Mouse (Mus musculus): ENCODE data around the gene Dock3. TPM values are rescaled to one million over a fixed set of nuclear protein-coding genes. Genes with fewer than 3 reads are reported as not detected.

Dock3 gene
- polyA plus RNA-seq, 2 experiments, result 0.11 TPM; not detected in 1

- ATAC-seq (ENCODE audit: insufficient read depth) (no peak), DNase-seq (ENCODE audit: low read depth in 3 of 3, low spot score in 3 of 3) (no peak)
- no peak overlapping the region for H3K4me3 ChIP-seq (ENCODE audit: insufficient read depth in 1 of 2, low read depth in 2 of 2, low read length in 2 of 2)
- H3K9me3 ChIP-seq (ENCODE audit: control insufficient read depth, low read length), result no peaks in the 10 kb centered on the region
- 47% methylated on average over 11 of the region's 11 CpGs for WGBS (ENCODE audit: insufficient replicate concordance)
- no peak overlapping the region for H3K9ac ChIP-seq (replicated peaks)
- H3K36me3 ChIP-seq (replicated peaks; ENCODE audit: control insufficient read depth, insufficient read depth, low read depth), result peaks cover 60% of the 10 kb centered on the region
- H3K27ac ChIP-seq, result no peak overlapping the region
- no peak overlapping the region for H3K4me2 ChIP-seq (ENCODE audit: low read depth)
- no peaks in the 10 kb centered on the region for H3K4me1 ChIP-seq (replicated peaks; ENCODE audit: control insufficient read depth in 2 of 2, insufficient read depth in 2 of 2, low read length in 1 of 2)
- TF ChIP-seq CTCF (IDR thresholded peaks at IDR 0.05; ENCODE audit: low read depth), result no peak
- no peak for TF ChIP-seq EP300 (IDR thresholded peaks at IDR 0.05; ENCODE audit: low read depth)
- H3K27me3 ChIP-seq (ENCODE audit: control insufficient read depth, insufficient read depth, low read length), result no peaks in the 10 kb centered on the region
These were observed 373.7 kb downstream of the Dock3 start for GRCm38 (mm10) chr9:106858036-106858435.

DNA sequence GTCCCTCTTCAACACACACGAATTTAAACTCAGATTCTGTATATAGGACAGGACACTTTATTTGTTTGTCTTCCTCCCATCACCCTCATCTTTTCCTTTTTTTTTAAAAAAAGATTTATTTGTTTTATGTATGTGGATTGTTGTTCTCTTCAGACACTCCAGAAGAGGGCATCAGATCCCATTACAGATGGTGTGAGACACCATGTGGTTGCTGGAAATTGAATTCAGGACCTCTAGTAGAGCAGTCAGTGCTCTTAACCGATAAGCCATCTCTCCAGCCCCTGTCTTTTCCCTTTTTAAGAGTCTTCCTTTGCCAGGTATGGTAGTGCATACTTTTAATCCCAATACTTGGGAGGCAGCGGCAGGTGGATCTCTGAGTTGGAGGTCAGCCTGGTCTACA lies 375.0 kb downstream of the Dock3 start:
- Histone ChIP-seq H3K9me3 (ENCODE audit: control insufficient read depth, low read length) (no peaks in the 10 kb centered on the region), H3K27me3 (ENCODE audit: control insufficient read depth, insufficient read depth, low read length) (no peaks in the 10 kb centered on the region), H3K4me3 (ENCODE audit: insufficient read depth in 1 of 2, low read depth in 2 of 2, low read length in 2 of 2) (no peak overlapping the region), H3K9ac (replicated peaks) (no peak overlapping the region), H3K36me3 (replicated peaks; ENCODE audit: control insufficient read depth, insufficient read depth, low read depth) (peaks cover 54% of the 10 kb centered on the region), H3K4me2 (ENCODE audit: low read depth) (no peak overlapping the region), H3K27ac (no peak overlapping the region), H3K4me1 (replicated peaks; ENCODE audit: control insufficient read depth in 2 of 2, insufficient read depth in 2 of 2, low read length in 1 of 2) (no peaks in the 10 kb centered on the region)
- 72% methylated on average over 3 of the region's 3 CpGs for WGBS (ENCODE audit: insufficient replicate concordance)
- no peak for TF ChIP-seq EP300 (IDR thresholded peaks at IDR 0.05; ENCODE audit: low read depth)
- TF ChIP-seq CTCF (IDR thresholded peaks at IDR 0.05; ENCODE audit: low read depth), result no peak
- DNase-seq (ENCODE audit: low read depth in 3 of 3, low spot score in 3 of 3) (no peak), ATAC-seq (ENCODE audit: insufficient read depth) (no peak)

Small RNA genes within 50 kb of the gene (microRNA-seq; reads per million reads assigned to microRNA genes)
- not detected for gene Gm22238

Other genes starting within 250 kb of the Dock3 start
- gene Mapkapk3, start 58.0 kb upstream of the Dock3 start, polyA plus RNA-seq (2012; rRNA removed), result 5.1 and 6.2 TPM in 2 replicates
- 7.3 and 8.0 TPM in 2 replicates for gene Mapkapk3, start 58.0 kb upstream of the Dock3 start, polyA plus RNA-seq (2014; fragmentation: Nextera tagmentation; extraction: Ambion mirVana)
- gene Cish, start 64.1 kb upstream of the Dock3 start, polyA plus RNA-seq (2012; rRNA removed), result 2.8 and 3.3 TPM in 2 replicates
- 4.9 and 6.0 TPM in 2 replicates for gene Cish, start 64.1 kb upstream of the Dock3 start, polyA plus RNA-seq (2014; fragmentation: Nextera tagmentation; extraction: Ambion mirVana)
- 3.1 and 3.3 TPM in 2 replicates for gene Hemk1, start 106.4 kb upstream of the Dock3 start, polyA plus RNA-seq (2012; rRNA removed)
- gene Hemk1, start 106.4 kb upstream of the Dock3 start, polyA plus RNA-seq (2014; fragmentation: Nextera tagmentation; extraction: Ambion mirVana), result 2.2 and 3.5 TPM in 2 replicates
- 0.05 and 0.07 TPM in 2 replicates for gene 6430571L13Rik, start 108.7 kb upstream of the Dock3 start, polyA plus RNA-seq (2012; rRNA removed)
- 0.20 TPM in 1 of 2 replicates, not detected in the other for gene 6430571L13Rik, start 108.7 kb upstream of the Dock3 start, polyA plus RNA-seq (2014; fragmentation: Nextera tagmentation; extraction: Ambion mirVana)
- gene Cacna2d2, start 167.7 kb upstream of the Dock3 start, polyA plus RNA-seq (2012; rRNA removed), result 0.06 and 0.08 TPM in 2 replicates
- not detected in 2 replicates for gene Cacna2d2, start 167.7 kb upstream of the Dock3 start, polyA plus RNA-seq (2014; fragmentation: Nextera tagmentation; extraction: Ambion mirVana)

Data from liver, embryonic 14.5 days (tissue).